Mouse (Mus musculus) liver, embryonic 14.5 days (tissue): ENCODE results near the gene Phxr2. TPM values are rescaled to one million over a fixed set of nuclear protein-coding genes. Genes with fewer than 3 reads are reported as not detected.

Experiments used
- ATAC-seq: fragments of 200-750 bp; cut with Nextera tagmentation; 2 replicates; pipeline ENCODE4 v1.8.0; 2017; ENCODE audit warnings: moderate number of reproducible peaks, mild to moderate bottlenecking, moderate library complexity; ENCODE audit not compliant: insufficient read depth
- DNase-seq, 3 experiments: peaks; one replicate each; pipeline ENCODE4 v3.0.0-alpha.2; 2012 to 2013; ENCODE audit warnings: low read depth in 3 of 3, low spot score in 3 of 3
- H3K27ac ChIP-seq: fragments of 300-500 bp; sonication (generic); 2 replicates; pipeline ENCODE4 v1.5.1; 2014; ENCODE audit warnings: moderate library complexity, mild to moderate bottlenecking, control low read depth, inconsistent platforms
- H3K27me3 ChIP-seq: fragments of 300-500 bp; sonication (generic); 2 replicates; pipeline ENCODE4 v1.6.1; 2014; ENCODE audit warnings: mild to moderate bottlenecking, low read length, moderate library complexity; ENCODE audit not compliant: control insufficient read depth, insufficient read depth
- H3K36me3 ChIP-seq: fragments of 300-500 bp; sonication (generic); replicated peaks from 2 replicates; pipeline ENCODE4 v1.6.1; 2014; ENCODE audit warnings: low read depth; ENCODE audit not compliant: control insufficient read depth, insufficient read depth
- H3K4me1 ChIP-seq, 2 experiments: fragments of 200-500 bp in 1 of 2; fragments of 300-500 bp in 1 of 2; sonication (generic) in 1 of 2; replicated peaks; 2 replicates each; pipeline ENCODE4 v1.6.1; 2012 to 2014; ENCODE audit warnings: antibody characterized with exemption in 1 of 2, inconsistent platforms in 1 of 2, low read length in 1 of 2; ENCODE audit not compliant: control insufficient read depth in 2 of 2, insufficient read depth in 2 of 2
- H3K4me2 ChIP-seq: fragments of 300-500 bp; sonication (generic); 2 replicates; pipeline ENCODE4 v1.6.1; 2014; ENCODE audit warnings: low read depth, mild to moderate bottlenecking, control low read depth, moderate library complexity
- H3K4me3 ChIP-seq, 2 experiments: fragments of 200-500 bp in 1 of 2; fragments of 300-500 bp in 1 of 2; sonication (generic) in 1 of 2; 2 replicates each; pipeline ENCODE4 v1.5.1; 2012 to 2014; ENCODE audit warnings: low read depth in 2 of 2, low read length in 2 of 2, mild to moderate bottlenecking in 2 of 2, control low read depth in 1 of 2, inconsistent platforms in 1 of 2, moderate library complexity in 1 of 2; ENCODE audit not compliant: insufficient read depth in 1 of 2
- H3K9ac ChIP-seq: fragments of 300-500 bp; sonication (generic); replicated peaks from 2 replicates; pipeline ENCODE4 v1.6.1; 2014; ENCODE audit warnings: mild to moderate bottlenecking, control low read depth, moderate library complexity
- H3K9me3 ChIP-seq: fragments of 300-500 bp; sonication (generic); 2 replicates; pipeline ENCODE4 v1.6.1; 2016; ENCODE audit warnings: low read length, mixed read lengths; ENCODE audit not compliant: control insufficient read depth
- CTCF ChIP-seq: IDR thresholded peaks from 2 replicates; pipeline ENCODE4 v1.5.1; 2016; ENCODE audit warnings: antibody characterized with exemption, low read depth, control low read depth
- EP300 ChIP-seq: IDR thresholded peaks from 2 replicates; pipeline ENCODE4 v1.6.1; 2016; ENCODE audit warnings: antibody characterized with exemption, low read depth
- WGBS: fragments of 180-500 bp; shearing (Covaris S2); extraction: QIAGEN DNeasy Blood & Tissue Kit; methylation state at CpG from one replicate; pipeline ENCODE4 v1.1.7; 2014; ENCODE audit not compliant: insufficient replicate concordance; 5-methylcytosine and 5-hydroxymethylcytosine counted together
- polyA plus RNA-seq, 2 experiments: library from polyadenylated mRNA; depleted of rRNA in 1 of 2; stranded (reverse) in 1 of 2; unstranded in 1 of 2; fragments of >200 nt; fragmentation: Nextera tagmentation in 1 of 2; extraction: Ambion mirVana in 1 of 2; gene quantifications; 2 replicates each; pipeline versions ENCODE4 v1.2.1 to v1.2.3; 2012 to 2014

Gene Phxr2
- polyA plus RNA-seq, 2 experiments: not detected

- H3K4me1 ChIP-seq: 0 out of 4 replicates have a peak, but pooled peaks cover 0 to 3% of the 10 kb centered on the region in 2 experiments
- H3K27ac ChIP-seq: no peak overlapping the region
- no peak for DNase-seq
- no peak overlapping the region for H3K4me2 ChIP-seq
- H3K4me3 ChIP-seq: no peak overlapping the region
- 85% methylated on average over 16 of the region's 16 CpGs for WGBS
- TF ChIP-seq CTCF (no peak), EP300 (no peak)
- no peaks in the 10 kb centered on the region for H3K36me3 ChIP-seq
- no peak overlapping the region for H3K9ac ChIP-seq
- no peaks in the 10 kb centered on the region for H3K9me3 ChIP-seq
- ATAC-seq: no peak
- H3K27me3 ChIP-seq: no peaks in the 10 kb centered on the region
Measured at GRCm38 (mm10) chr10:99133321-99133875, 7.3 kb upstream of the Phxr2 start.

- ATAC-seq (no peak), DNase-seq (no peak)
- no peak overlapping the region for H3K4me2 ChIP-seq
- TF ChIP-seq CTCF: no peak
- TF ChIP-seq EP300: no peak
- H3K27ac ChIP-seq: no peak overlapping the region
- no peaks in the 10 kb centered on the region for H3K27me3 ChIP-seq
- H3K36me3 ChIP-seq: no peaks in the 10 kb centered on the region
- H3K4me1 ChIP-seq: 0 out of 4 replicates have a peak, but pooled peaks cover 0 to 3% of the 10 kb centered on the region in 2 experiments
- no peak overlapping the region for H3K9ac ChIP-seq
- H3K4me3 ChIP-seq: no peak overlapping the region
- H3K9me3 ChIP-seq: no peaks in the 10 kb centered on the region
- WGBS: 72% methylated on average over 11 of the region's 11 CpGs
Measured at GRCm38 (mm10) chr10:99132595-99133272, 6.6 kb upstream of the Phxr2 start.

- ATAC-seq: no peak
Measured at GRCm38 (mm10) chr10:99132189-99132588, 6.1 kb upstream of the Phxr2 start.

GRCm38 (mm10) chr10:99131298-99131697 is 5.2 kb upstream of the Phxr2 start:
- Histone ChIP-seq H3K4me2 (no peak overlapping the region), H3K4me3 (no peak overlapping the region), H3K36me3 (no peaks in the 10 kb centered on the region), H3K27me3 (no peaks in the 10 kb centered on the region), H3K9ac (no peak overlapping the region), H3K27ac (no peak overlapping the region), H3K4me1 (0 out of 4 replicates have a peak, but pooled peaks cover 0 to 6% of the 10 kb centered on the region in 2 experiments), H3K9me3 (no peaks in the 10 kb centered on the region)
- no peak for ATAC-seq
- DNase-seq: no peak
- WGBS: 52% methylated on average over 5 of the region's 5 CpGs
- TF ChIP-seq EP300 (no peak), CTCF (no peak)

More at GRCm38 (mm10) chr10:99132189-99132588, 6.1 kb upstream of the Phxr2 start:
- H3K36me3 ChIP-seq: no peaks in the 10 kb centered on the region
- DNase-seq: no peak
- TF ChIP-seq CTCF: no peak
- no peak for TF ChIP-seq EP300
- 75% methylated on average over 6 of the region's 6 CpGs for WGBS
- no peak overlapping the region for H3K4me2 ChIP-seq
- no peak overlapping the region for H3K9ac ChIP-seq
- no peaks in the 10 kb centered on the region for H3K27me3 ChIP-seq
- no peak overlapping the region for H3K27ac ChIP-seq
- H3K9me3 ChIP-seq: no peaks in the 10 kb centered on the region
- 0 out of 4 replicates have a peak, but pooled peaks cover 0 to 3% of the 10 kb centered on the region in 2 experiments for H3K4me1 ChIP-seq
- H3K4me3 ChIP-seq: no peak overlapping the region

- Histone ChIP-seq H3K27ac (no peak overlapping the region), H3K9me3 (no peaks in the 10 kb centered on the region), H3K4me2 (no peak overlapping the region), H3K27me3 (no peaks in the 10 kb centered on the region), H3K4me1 (0 out of 4 replicates have a peak, but pooled peaks cover 0 to 6% of the 10 kb centered on the region in 2 experiments), H3K4me3 (no peak overlapping the region), H3K36me3 (no peaks in the 10 kb centered on the region), H3K9ac (no peak overlapping the region)
- 29% methylated on average over 6 of the region's 6 CpGs for WGBS
- TF ChIP-seq CTCF: no peak
- no peak for TF ChIP-seq EP300
- DNase-seq (no peak), ATAC-seq (no peak; the same call in 1 of the 2 replicates)
Measured at GRCm38 (mm10) chr10:99130611-99131010, 4.5 kb upstream of the Phxr2 start.
